Mouse (Mus musculus) liver, embryonic 14.5 days (tissue): ENCODE measurements around the gene Igfbp7.

ENCODE experiments used
- CTCF ChIP-seq: IDR thresholded peaks from 2 replicates; pipeline ENCODE4 v1.5.1; 2016; ENCODE audit warnings: antibody characterized with exemption, low read depth, control low read depth
- EP300 ChIP-seq: IDR thresholded peaks from 2 replicates; pipeline ENCODE4 v1.6.1; 2016; ENCODE audit warnings: antibody characterized with exemption, low read depth

DNA sequence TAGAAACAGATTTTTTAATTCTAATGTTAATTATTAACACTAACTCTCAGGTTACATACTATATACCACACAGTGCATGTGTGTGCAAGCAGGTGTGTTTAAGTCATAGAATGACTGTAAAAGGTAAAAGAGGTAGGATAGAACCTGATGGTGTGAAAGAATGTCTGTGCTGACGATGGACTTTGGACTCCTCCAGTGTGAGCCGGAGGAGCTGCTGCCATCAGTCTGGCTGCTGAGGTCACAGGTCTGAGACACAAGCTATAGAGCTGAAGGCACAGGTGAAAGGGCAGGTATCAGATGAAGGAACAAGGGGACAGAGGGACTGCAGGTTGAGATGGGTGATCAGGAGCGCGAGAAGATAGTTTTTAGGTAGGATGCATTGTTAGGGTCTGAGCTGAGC is 37.6 kb upstream of the Igfbp7 start:
- no peak for TF ChIP-seq CTCF
- TF ChIP-seq EP300, result no peak
